Mouse (Mus musculus): ENCODE results near the gene Grip1.

Gene Grip1

GRCm38 (mm10) chr10:119453431-119454105, at the start of gene Grip1:
Grip1 (plus strand) TSS chr10:119453830.
- peak in 1 of 2 experiments; percentile 37 for DNase-seq (ENCODE audit: low spot score in 2 of 2)

- DNase-seq (ENCODE audit: low spot score in 2 of 2), result no peak
These were observed 48.5 kb upstream of the Grip1 start for GRCm38 (mm10) chr10:119405103-119405502.

GRCm38 (mm10) chr10:119405612-119406011, 48.0 kb upstream of the Grip1 start:
- no peak for DNase-seq (ENCODE audit: low spot score in 2 of 2)

GRCm38 (mm10) chr10:119408327-119408726, 45.3 kb upstream of the Grip1 start:
- DNase-seq (ENCODE audit: low spot score in 2 of 2), result no peak

- DNase-seq (ENCODE audit: low spot score in 2 of 2), result no peak
These were observed 40.4 kb upstream of the Grip1 start for GRCm38 (mm10) chr10:119413238-119413637.

- no peak for DNase-seq (ENCODE audit: low spot score in 2 of 2)
These were observed 38.5 kb upstream of the Grip1 start for GRCm38 (mm10) chr10:119415106-119415505.

- no peak for DNase-seq (ENCODE audit: low spot score in 2 of 2)
These were observed 32.2 kb upstream of the Grip1 start for GRCm38 (mm10) chr10:119421418-119421817.

- no peak for DNase-seq (ENCODE audit: low spot score in 2 of 2)
These were observed 29.7 kb upstream of the Grip1 start for GRCm38 (mm10) chr10:119423821-119424534.

- DNase-seq (ENCODE audit: low spot score in 2 of 2), result no peak
These were observed 26.0 kb upstream of the Grip1 start for GRCm38 (mm10) chr10:119427653-119428052.

GRCm38 (mm10) chr10:119428106-119428505, 25.5 kb upstream of the Grip1 start:
- DNase-seq (ENCODE audit: low spot score in 2 of 2), result no peak

- no peak for DNase-seq (ENCODE audit: low spot score in 2 of 2)
These were observed 23.4 kb upstream of the Grip1 start for GRCm38 (mm10) chr10:119430240-119430639.

GRCm38 (mm10) chr10:119431801-119432200, 21.8 kb upstream of the Grip1 start:
- no peak for DNase-seq (ENCODE audit: low spot score in 2 of 2)

- no peak for DNase-seq (ENCODE audit: low spot score in 2 of 2)
These were observed 17.8 kb upstream of the Grip1 start for GRCm38 (mm10) chr10:119435818-119436217.

- no peak for DNase-seq (ENCODE audit: low spot score in 2 of 2)
These were observed 16.3 kb upstream of the Grip1 start for GRCm38 (mm10) chr10:119437319-119437718.

GRCm38 (mm10) chr10:119441743-119442142, 11.9 kb upstream of the Grip1 start:
- no peak for DNase-seq (ENCODE audit: low spot score in 2 of 2)

GRCm38 (mm10) chr10:119447392-119447914, 6.2 kb upstream of the Grip1 start:
- DNase-seq (ENCODE audit: low spot score in 2 of 2), result no peak

- no peak for DNase-seq (ENCODE audit: low spot score in 2 of 2)
These were observed 5.7 kb upstream of the Grip1 start for GRCm38 (mm10) chr10:119447930-119448329.

- peak in 1 of 2 experiments; percentile 8 for DNase-seq (ENCODE audit: low spot score in 2 of 2)
These were observed 932 bp upstream of the Grip1 start for GRCm38 (mm10) chr10:119452698-119453097.

GRCm38 (mm10) chr10:119454106-119454667, 557 bp downstream of the Grip1 start:
- peak in 1 of 2 experiments; percentile 48 for DNase-seq (ENCODE audit: low spot score in 2 of 2)

- peak in 1 of 2 experiments; percentile 12 for DNase-seq (ENCODE audit: low spot score in 2 of 2)
These were observed 1.3 kb downstream of the Grip1 start for GRCm38 (mm10) chr10:119454668-119455542.

- no peak for DNase-seq (ENCODE audit: low spot score in 2 of 2)
These were observed 1.9 kb downstream of the Grip1 start for GRCm38 (mm10) chr10:119455543-119455940.

GRCm38 (mm10) chr10:119457121-119457520, 3.5 kb downstream of the Grip1 start:
- no peak for DNase-seq (ENCODE audit: low spot score in 2 of 2)

Data from urinary bladder, adult 18-20 months (tissue).